Mouse (Mus musculus) kidney, embryonic 16.5 days (tissue): Measurements from ENCODE around the gene Ccr9. TPM values are rescaled to one million over a fixed set of nuclear protein-coding genes. Genes with fewer than 3 reads are reported as not detected.

Source experiments
- ATAC-seq: fragments of 200-750 bp; cut with Nextera tagmentation; 2 replicates; pipeline ENCODE4 v1.8.0; 2017; ENCODE audit warnings: moderate TSS enrichment; ENCODE audit not compliant: low FRiP score, low TSS enrichment
- H3K27ac ChIP-seq: fragments of 300-500 bp; sonication (generic); 2 replicates; pipeline ENCODE4 v1.5.1; 2014; ENCODE audit warnings: low read length
- H3K27me3 ChIP-seq: fragments of 300-500 bp; sonication (generic); 2 replicates; pipeline ENCODE4 v1.6.1; 2014; ENCODE audit warnings: low read length, control low read depth, mixed read lengths; ENCODE audit not compliant: insufficient read depth
- H3K36me3 ChIP-seq: fragments of 300-500 bp; sonication (generic); 2 replicates; pipeline ENCODE4 v1.6.1; 2014; ENCODE audit warnings: low read length, control low read depth, mixed read lengths; ENCODE audit not compliant: insufficient read depth
- H3K4me1 ChIP-seq: fragments of 300-500 bp; sonication (generic); 2 replicates; pipeline ENCODE4 v1.6.1; 2014; ENCODE audit warnings: low read length, control low read depth, mixed read lengths; ENCODE audit not compliant: insufficient read depth
- H3K4me2 ChIP-seq: fragments of 300-500 bp; sonication (generic); replicated peaks from 2 replicates; pipeline ENCODE4 v1.6.1; 2014; ENCODE audit warnings: low read depth, low read length
- H3K4me3 ChIP-seq: fragments of 300-500 bp; sonication (generic); 2 replicates; pipeline ENCODE4 v1.5.1; 2014; ENCODE audit warnings: mild to moderate bottlenecking, low read length
- H3K9ac ChIP-seq: fragments of 300-500 bp; sonication (generic); replicated peaks from 2 replicates; pipeline ENCODE4 v1.6.1; 2014; ENCODE audit warnings: low read length
- H3K9me3 ChIP-seq: fragments of 300-500 bp; sonication (generic); 2 replicates; pipeline ENCODE4 v1.6.1; 2016; ENCODE audit warnings: low read length, control low read depth
- WGBS: fragments of 180-500 bp; shearing (Covaris S2); extraction: QIAGEN DNeasy Blood & Tissue Kit; methylation state at CpG from one replicate; pipeline ENCODE4 v1.1.7; 2014; 5-methylcytosine and 5-hydroxymethylcytosine counted together
- polyA plus RNA-seq: library from polyadenylated mRNA; unstranded; fragments of >200 nt; fragmentation: Nextera tagmentation; extraction: Ambion mirVana; gene quantifications from 2 replicates; pipeline ENCODE4 v1.2.1, GENCODE M21; 2015

The Ccr9 gene
- 0.09 and 0.16 TPM in 2 replicates for polyA plus RNA-seq

DNA sequence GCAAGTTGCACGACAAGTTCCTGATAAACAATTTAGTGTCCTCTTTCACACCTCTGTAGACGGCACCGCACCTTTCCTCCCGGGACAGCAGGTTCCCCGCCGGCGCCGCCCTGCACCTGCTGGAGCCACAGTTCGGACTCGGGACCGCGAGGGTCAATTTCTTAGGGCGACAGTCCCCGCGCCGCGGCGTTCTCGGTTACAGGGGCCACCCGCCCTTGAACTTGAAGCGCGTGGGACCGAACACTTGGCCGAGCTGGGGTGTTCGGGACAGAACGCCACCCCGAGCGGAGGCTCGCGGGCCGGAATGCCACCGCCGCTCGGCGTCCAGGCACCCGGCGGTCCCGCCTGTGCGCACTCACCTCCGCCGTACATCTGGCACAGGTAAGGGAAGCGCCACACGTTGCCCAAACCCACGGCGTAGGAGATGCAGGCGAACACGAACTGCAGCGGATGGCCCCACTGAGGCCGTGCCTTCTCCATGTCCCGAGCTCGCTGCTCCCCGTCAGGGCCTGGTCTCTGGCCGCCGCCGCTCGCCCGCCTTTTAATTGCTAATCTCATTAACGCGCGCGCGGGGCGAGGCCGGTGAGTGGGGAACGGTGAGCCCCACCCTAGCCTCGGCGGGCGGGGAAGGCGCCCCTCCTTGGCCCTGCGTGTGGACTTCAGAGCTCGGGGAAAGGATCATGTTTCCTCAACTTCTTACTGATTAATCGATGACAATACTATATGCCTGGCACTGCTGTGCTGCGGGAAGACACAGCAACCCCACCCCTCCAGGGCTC lies at the start of gene Ccr9, which contains the start of gene Slc6a20a:
Gene Ccr9, plus strand, starts transcription at position 113 of the 779 bp plus-strand sequence.
Gene Slc6a20a, minus strand, starts transcription at position 559 of the 779 bp plus-strand sequence.
- peak; percentile 84 for ATAC-seq
- WGBS: under 1% methylated on average over 73 of the region's 73 CpGs
- Histone ChIP-seq H3K9ac (peak within 1 kb of the TSS; percentile 49), H3K36me3 (no peaks in the 10 kb centered on the region), H3K4me2 (peak within 1 kb of the TSS; percentile 73), H3K4me1 (0 out of 2 replicates have a peak, but pooled peaks cover 5% of the 10 kb centered on the region), H3K4me3 (peak within 1 kb of the TSS; percentile 51), H3K27ac (no peak within 1 kb of the TSS), H3K27me3 (peaks cover 61% of the 10 kb centered on the region), H3K9me3 (no peaks in the 10 kb centered on the region)

DNA sequence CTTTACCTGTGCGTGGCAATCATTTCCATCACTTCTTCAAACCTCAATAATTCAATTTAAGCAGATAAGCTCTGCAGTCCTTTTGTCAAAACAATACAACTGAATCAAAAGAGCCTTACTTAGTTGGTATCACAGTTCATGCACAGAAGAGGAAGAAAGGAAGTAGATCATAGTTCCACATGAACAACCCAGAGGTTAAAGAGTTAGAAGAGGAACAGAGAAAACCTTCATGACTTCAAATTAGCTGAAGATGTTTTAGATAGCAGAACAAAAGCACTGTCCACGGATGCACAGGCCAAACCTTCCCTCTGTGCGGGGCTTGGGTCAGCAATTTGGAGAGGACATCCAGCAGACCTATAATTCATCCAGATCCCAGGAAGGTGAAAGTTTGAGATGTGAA lies 46.6 kb upstream of the Ccr9 start:
- H3K4me2 ChIP-seq: no peak overlapping the region
- no peaks in the 10 kb centered on the region for H3K4me1 ChIP-seq
- ATAC-seq: no peak

DNA sequence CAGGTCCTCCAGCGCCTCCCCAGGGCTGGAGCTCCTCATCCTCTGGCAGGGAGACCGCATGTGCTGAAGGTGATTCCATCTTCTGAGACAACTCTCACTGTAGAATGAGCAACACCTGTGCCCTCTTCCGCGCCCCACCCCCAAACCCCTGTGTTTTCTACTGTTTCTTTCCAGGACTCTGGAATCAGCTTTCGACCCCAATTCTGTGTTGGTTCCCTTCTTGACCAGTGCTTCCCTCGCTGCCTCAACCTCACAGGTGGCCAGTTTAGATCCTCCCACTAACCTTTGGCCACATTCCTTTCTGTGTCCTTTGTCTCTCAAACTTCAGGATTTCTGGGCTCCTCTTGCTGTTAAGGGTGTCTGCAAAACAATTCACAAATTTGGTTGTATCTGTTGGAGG lies 46.0 kb upstream of the Ccr9 start, which contains the start of gene Slc6a20b:
Gene Slc6a20b, minus strand, starts transcription at position 285 of the 400 bp plus-strand sequence.
- Histone ChIP-seq H3K4me1 (no peaks in the 10 kb centered on the region), H3K9me3 (no peaks in the 10 kb centered on the region), H3K9ac (no peak within 1 kb of the TSS), H3K27me3 (no peaks in the 10 kb centered on the region), H3K36me3 (no peaks in the 10 kb centered on the region), H3K4me2 (no peak within 1 kb of the TSS), H3K27ac (no peak within 1 kb of the TSS), H3K4me3 (no peak within 1 kb of the TSS)
- no peak for ATAC-seq
- WGBS: 79% methylated on average over 6 of the region's 6 CpGs

More for the DNA sequence above, 46.6 kb upstream of the Ccr9 start:
- WGBS: 86% methylated on average over 3 of the region's 3 CpGs
- Histone ChIP-seq H3K9me3 (no peaks in the 10 kb centered on the region), H3K27me3 (no peaks in the 10 kb centered on the region), H3K27ac (no peak overlapping the region), H3K9ac (no peak overlapping the region), H3K36me3 (no peaks in the 10 kb centered on the region), H3K4me3 (no peak overlapping the region)

DNA sequence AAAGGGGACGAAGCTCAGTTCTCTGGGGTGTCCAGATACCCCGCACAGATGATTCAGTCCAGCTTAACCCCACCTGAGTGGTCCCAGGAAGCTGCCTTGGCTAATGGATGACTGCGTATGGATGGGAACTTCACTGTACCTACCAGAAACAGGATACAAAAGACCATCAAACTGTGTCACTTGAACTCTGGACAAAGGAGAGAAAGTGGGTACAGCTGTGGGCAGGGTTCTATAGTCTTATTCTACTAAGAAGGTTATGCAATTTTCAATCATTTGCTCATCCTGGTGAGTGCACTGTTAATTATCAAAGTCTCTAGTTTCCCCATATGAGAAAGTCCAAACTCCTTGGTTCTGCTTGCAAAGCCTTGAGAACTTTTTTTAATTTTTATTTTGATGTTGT lies 45.2 kb upstream of the Ccr9 start:
- H3K27ac ChIP-seq: no peak overlapping the region
- H3K9ac ChIP-seq: no peak overlapping the region
- no peaks in the 10 kb centered on the region for H3K36me3 ChIP-seq
- no peaks in the 10 kb centered on the region for H3K27me3 ChIP-seq
- no peaks in the 10 kb centered on the region for H3K4me1 ChIP-seq
- no peaks in the 10 kb centered on the region for H3K9me3 ChIP-seq
- no peak for ATAC-seq
- no peak overlapping the region for H3K4me2 ChIP-seq
- H3K4me3 ChIP-seq: no peak overlapping the region
- 83% methylated on average over 3 of the region's 3 CpGs for WGBS

DNA sequence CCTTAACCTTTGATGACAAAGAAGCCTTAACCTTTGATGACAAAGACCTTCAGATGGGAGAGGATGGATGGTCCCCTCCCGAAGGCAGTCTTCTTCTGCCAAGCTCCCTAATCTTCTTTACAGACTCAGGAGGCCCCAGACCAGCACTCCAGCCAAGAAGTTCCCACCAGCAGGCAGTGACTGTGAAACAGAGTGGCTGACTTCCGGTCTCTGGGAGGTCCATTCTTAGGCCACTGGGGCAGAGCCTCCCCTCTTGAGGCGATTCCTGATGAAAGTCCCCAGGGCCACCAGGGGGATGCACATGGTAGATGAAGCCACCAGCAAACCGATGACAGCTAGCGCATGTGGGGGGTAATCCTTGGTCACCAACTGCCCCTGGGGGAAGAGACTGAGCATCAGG lies 41.5 kb upstream of the Ccr9 start:
- Histone ChIP-seq H3K4me1 (no peaks in the 10 kb centered on the region), H3K27ac (no peak overlapping the region), H3K36me3 (no peaks in the 10 kb centered on the region), H3K9me3 (no peaks in the 10 kb centered on the region), H3K9ac (no peak overlapping the region), H3K4me2 (no peak overlapping the region), H3K27me3 (no peaks in the 10 kb centered on the region), H3K4me3 (no peak overlapping the region)
- ATAC-seq: no peak
- WGBS: 68% methylated on average over 5 of the region's 5 CpGs

DNA sequence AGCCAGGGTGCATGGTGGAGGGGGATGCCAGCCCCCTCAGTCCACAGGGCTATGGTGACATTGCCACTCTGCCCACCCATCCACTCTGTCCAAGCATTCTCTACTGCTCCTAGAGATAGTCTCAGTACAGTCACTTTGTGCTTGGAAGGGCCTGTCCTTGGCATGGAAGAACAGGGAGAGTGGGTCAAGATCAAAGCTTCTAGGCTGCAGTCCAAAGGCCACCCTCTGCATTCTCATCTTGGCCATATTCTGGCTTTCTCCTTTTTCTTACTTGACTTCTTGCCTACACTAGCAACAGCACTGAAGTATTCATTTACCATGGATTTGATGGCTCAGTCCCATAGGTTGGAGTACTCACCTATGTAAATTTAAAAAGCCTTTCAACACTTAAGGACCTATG lies 40.0 kb upstream of the Ccr9 start:
- no peak for ATAC-seq
- no peak overlapping the region for H3K9ac ChIP-seq
- no peak overlapping the region for H3K27ac ChIP-seq
- no peak overlapping the region for H3K4me2 ChIP-seq
- no peaks in the 10 kb centered on the region for H3K4me1 ChIP-seq
- no peak overlapping the region for H3K4me3 ChIP-seq
- no peaks in the 10 kb centered on the region for H3K27me3 ChIP-seq
- H3K36me3 ChIP-seq: no peaks in the 10 kb centered on the region
- H3K9me3 ChIP-seq: no peaks in the 10 kb centered on the region

DNA sequence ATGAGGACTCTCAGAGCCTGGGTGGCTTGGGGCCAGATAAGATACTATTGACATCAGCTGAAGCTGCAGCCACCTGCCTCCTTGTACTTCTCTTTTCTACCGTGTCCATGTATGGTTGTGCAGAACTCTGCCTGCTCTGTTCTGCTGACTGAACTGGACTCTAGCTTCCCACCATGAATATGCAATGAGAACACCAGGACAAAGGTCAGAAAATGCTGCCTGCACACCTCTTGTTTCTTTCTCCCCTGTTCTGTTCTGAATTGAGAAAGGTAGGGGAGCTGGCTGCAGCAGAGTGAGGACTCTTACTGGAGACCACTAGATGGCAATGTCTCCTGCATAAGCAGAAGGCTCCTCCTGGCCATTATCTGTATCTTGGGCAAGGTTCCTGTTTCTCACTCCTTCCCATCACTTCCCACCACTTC lies 39.6 kb upstream of the Ccr9 start:
- no peak overlapping the region for H3K27ac ChIP-seq
- ATAC-seq: peak; percentile 85
- no peak overlapping the region for H3K9ac ChIP-seq
- H3K27me3 ChIP-seq: no peaks in the 10 kb centered on the region
- no peak overlapping the region for H3K4me3 ChIP-seq
- no peaks in the 10 kb centered on the region for H3K4me1 ChIP-seq
- 90% methylated on average over 1 of the region's 1 CpGs for WGBS
- H3K36me3 ChIP-seq: no peaks in the 10 kb centered on the region
- no peaks in the 10 kb centered on the region for H3K9me3 ChIP-seq
- no peak overlapping the region for H3K4me2 ChIP-seq

DNA sequence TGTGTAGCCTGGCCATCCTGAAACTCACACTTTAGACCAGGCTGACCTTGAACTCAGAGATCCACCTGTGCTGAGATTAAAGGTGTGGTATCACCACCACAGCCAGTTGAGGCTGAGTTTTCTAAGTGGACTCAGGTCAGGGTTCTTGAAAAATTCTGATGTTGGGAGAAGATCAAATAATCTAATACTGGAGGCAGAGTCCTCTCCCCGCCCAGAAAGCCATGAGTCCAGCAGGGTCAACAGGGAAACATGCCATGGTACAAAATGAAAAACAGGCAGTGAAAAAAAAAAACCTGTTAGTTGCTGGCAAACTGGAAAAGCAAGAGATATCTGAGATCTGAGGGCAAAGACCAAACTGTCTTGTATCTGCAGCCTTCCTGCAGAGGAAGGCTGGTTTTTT lies 38.1 kb upstream of the Ccr9 start:
- Histone ChIP-seq H3K4me3 (no peak overlapping the region), H3K27me3 (no peaks in the 10 kb centered on the region), H3K36me3 (no peaks in the 10 kb centered on the region), H3K27ac (no peak overlapping the region), H3K4me1 (no peaks in the 10 kb centered on the region), H3K4me2 (no peak overlapping the region), H3K9me3 (no peaks in the 10 kb centered on the region), H3K9ac (no peak overlapping the region)
- 77% methylated on average over 1 of the region's 1 CpGs for WGBS
- ATAC-seq: no peak

DNA sequence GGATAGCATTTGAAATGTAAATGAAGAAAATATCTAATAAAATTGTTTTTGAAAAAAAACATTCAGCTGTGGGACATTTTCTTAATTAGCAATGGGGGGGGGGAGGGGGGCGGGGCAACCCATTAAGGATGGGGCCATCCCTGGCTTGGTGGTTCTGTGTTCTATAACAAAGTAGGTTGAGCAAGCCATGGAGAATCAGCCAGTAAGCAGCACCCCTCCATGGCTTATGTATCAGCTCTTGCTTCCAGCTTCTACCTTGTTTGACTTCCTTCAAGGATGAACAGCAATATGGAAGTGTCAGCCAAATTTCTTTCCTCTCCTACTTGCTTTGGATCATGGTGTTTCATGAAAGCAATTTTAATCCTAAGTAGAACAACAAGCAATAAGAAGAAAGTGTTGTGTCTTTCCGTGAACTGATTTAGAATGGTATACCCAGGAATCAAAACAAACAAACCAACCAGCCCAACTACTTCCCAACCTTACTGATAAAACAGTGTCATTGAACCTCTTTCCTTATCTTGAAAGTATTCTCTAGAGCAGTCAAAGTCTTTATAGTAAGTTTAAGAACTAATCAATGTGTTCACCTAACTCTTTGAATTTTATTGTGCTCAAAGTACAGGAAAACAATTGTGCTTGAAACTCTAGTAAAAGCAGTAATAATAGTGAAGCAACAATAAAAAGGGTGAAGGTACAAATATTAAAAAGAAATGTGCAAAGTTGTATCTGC lies 28.3 kb upstream of the Ccr9 start:
- Histone ChIP-seq H3K27me3 (no peaks in the 10 kb centered on the region), H3K36me3 (no peaks in the 10 kb centered on the region), H3K4me3 (no peak overlapping the region), H3K9ac (no peak overlapping the region), H3K4me2 (no peak overlapping the region), H3K27ac (no peak overlapping the region), H3K9me3 (no peaks in the 10 kb centered on the region), H3K4me1 (no peaks in the 10 kb centered on the region)
- no peak for ATAC-seq
- WGBS: 85% methylated on average over 2 of the region's 2 CpGs

DNA sequence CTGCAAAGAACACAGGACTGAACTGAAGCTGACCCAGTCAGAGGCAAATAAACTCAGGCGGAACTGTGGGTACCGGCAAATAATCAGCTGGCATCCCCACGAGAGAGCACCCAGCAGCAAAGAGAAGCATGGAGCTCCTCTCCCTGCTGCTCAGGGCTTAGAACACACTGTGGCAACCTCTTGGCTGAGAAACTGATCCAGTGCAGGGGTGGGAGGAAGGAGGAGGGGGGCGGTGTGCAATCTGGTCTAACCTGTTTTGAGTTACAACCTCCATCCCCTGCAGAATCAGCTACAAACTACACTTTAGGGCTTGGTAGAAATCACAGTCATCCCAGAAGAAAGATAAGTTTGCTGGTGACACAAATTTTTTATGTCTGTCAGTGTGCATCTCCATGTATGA lies 26.9 kb upstream of the Ccr9 start:
- Histone ChIP-seq H3K27me3 (no peaks in the 10 kb centered on the region), H3K9me3 (no peaks in the 10 kb centered on the region), H3K9ac (no peak overlapping the region), H3K27ac (no peak overlapping the region), H3K4me3 (no peak overlapping the region), H3K36me3 (no peaks in the 10 kb centered on the region), H3K4me2 (no peak overlapping the region), H3K4me1 (no peaks in the 10 kb centered on the region)
- ATAC-seq: no peak
- 34% methylated on average over 4 of the region's 4 CpGs for WGBS
